27 mouse cellular contexts compared by ENCODE assay signal in genomic region chr15:62920520-62920919, GRCm38 (mm10).
DNase-seq lines count a peak whose midpoint lies in the region; ATAC-seq and TF ChIP-seq lines count a peak whose summit lies in the region.
"Had no signal": no experiment of that assay in that cellular context is flagged by ENCODE, and none has a peak within 500 bp of the region (broad histone marks: within the 10 kb centered on the region; RNA-seq: fewer than 3 reads in every experiment).

No protein-coding gene starts in this region.

- 75% methylated on average over 2 of the region's 2 CpGs for WGBS in heart, embryonic 16.5 days

- TF ChIP-seq CTCF in Patski (IDR thresholded peaks at IDR 0.05), result no peak

- peaks cover 13% of the 10 kb centered on the region for H3K4me1 ChIP-seq in heart, embryonic 16.5 days (ENCODE audit: control insufficient read depth, insufficient read depth, low read length)
- H3K4me1 ChIP-seq: forebrain, embryonic 12.5 days; hindbrain, embryonic 13.5 days; limb, embryonic 15.5 days; liver, embryonic 13.5 days; megakaryocyte, embryonic 14.5 days; midbrain, embryonic 13.5 days had no signal

- no peak overlapping the region for H3K4me3 ChIP-seq in heart, embryonic 16.5 days (ENCODE audit: low read length)
- H3K4me3 ChIP-seq: forebrain, embryonic 12.5 days; hindbrain, embryonic 13.5 days; limb, embryonic 10.5 days; limb, embryonic 15.5 days; liver, embryonic 13.5 days; megakaryocyte, embryonic 14.5 days; midbrain, embryonic 13.5 days had no signal

- H3K27me3 ChIP-seq in heart, embryonic 16.5 days (ENCODE audit: control insufficient read depth, insufficient read depth, low read length), result no peaks in the 10 kb centered on the region
- no peaks in the 10 kb centered on the region for H3K27me3 ChIP-seq in Patski
- H3K27me3 ChIP-seq: forebrain, embryonic 12.5 days; hindbrain, embryonic 13.5 days; limb, embryonic 15.5 days; liver, embryonic 13.5 days; megakaryocyte, embryonic 14.5 days; midbrain, embryonic 13.5 days had no signal

- in situ Hi-C loops in Patski (cut with MboI; ENCODE audit: low pct_unique_long_range_greater_than_20kb), result no loop called here

- no peak for DNase-seq in frontal cortex, adult 2 months (ENCODE audit: extremely low spot score in 1 of 2, low spot score in 1 of 2)
- DNase-seq in heart, postnatal 14 days, result no peak
- DNase-seq in 3T3-L1 (ENCODE audit: low read depth, low spot score), result peak; percentile 11
- peak; percentile 27 for DNase-seq in Patski (ENCODE audit: low read depth, low spot score)
- no peak for DNase-seq in gastrocnemius, adult 18-20 months (ENCODE audit: low spot score)
- DNase-seq: cerebellum, adult 2 months; cerebellum, postnatal 14 days; forebrain, postnatal 0 days; gastrocnemius, postnatal 25 days; heart, adult 18-20 months; heart, postnatal 4 days; kidney, adult 18-20 months; kidney, postnatal 4 days; layer of hippocampus, adult 9-11 months; liver, embryonic 13.5 days; lung, adult 18-20 months; lung, postnatal 4 days had no signal

- H3K27ac ChIP-seq in heart, embryonic 16.5 days (ENCODE audit: low read length), result peak overlapping the region; percentile 36
- H3K27ac ChIP-seq: forebrain, embryonic 12.5 days; hindbrain, embryonic 13.5 days; limb, embryonic 10.5 days; limb, embryonic 15.5 days; liver, embryonic 13.5 days; midbrain, embryonic 13.5 days had no signal

- POLR2A ChIA-PET in Patski (lab: Charles Lee), result no interaction called here

- CTCF ChIA-PET in Patski (lab: Charles Lee), result interaction anchor here (0.8 kb wide), 2 partner anchors 9 to 12 kb away, joined by 3 read pairs; no protein-coding TSS in a partner anchor

- H3K36me3 ChIP-seq in heart, embryonic 16.5 days (ENCODE audit: control insufficient read depth, insufficient read depth), result no peaks in the 10 kb centered on the region
- H3K36me3 ChIP-seq: forebrain, embryonic 12.5 days; hindbrain, embryonic 13.5 days; limb, embryonic 10.5 days; limb, embryonic 15.5 days; liver, embryonic 13.5 days; midbrain, embryonic 13.5 days had no signal

- H3K4me2 ChIP-seq in heart, embryonic 16.5 days (ENCODE audit: low read depth, low read length), result no peak overlapping the region
- H3K4me2 ChIP-seq: forebrain, embryonic 12.5 days; hindbrain, embryonic 13.5 days; limb, embryonic 15.5 days; liver, embryonic 13.5 days; midbrain, embryonic 13.5 days had no signal

- intact Hi-C loops in heart, postnatal 14 days (cut with DNase I), result no loop called here

- peak; percentile 53 for ATAC-seq in frontal cortex, adult (ENCODE audit: low TSS enrichment)
- no peak for ATAC-seq in heart, embryonic 16.5 days (replicated peaks; ENCODE audit: extremely low read depth, insufficient read depth, low FRiP score)
- ATAC-seq in Patski, result no peak
- no peak for ATAC-seq in inflammation-experienced regulatory T-cells, adult 6 months
- ATAC-seq: forebrain, postnatal 0 days; lung, postnatal 0 days; midbrain, embryonic 13.5 days had no signal

- no peak overlapping the region for H3K9ac ChIP-seq in heart, embryonic 16.5 days (ENCODE audit: low read length)
- H3K9ac ChIP-seq: forebrain, embryonic 12.5 days; forebrain, postnatal 0 days; hindbrain, embryonic 13.5 days; limb, embryonic 15.5 days; liver, embryonic 13.5 days; midbrain, embryonic 13.5 days had no signal

- no peaks in the 10 kb centered on the region for H3K9me3 ChIP-seq in heart, embryonic 16.5 days (replicated peaks; ENCODE audit: control insufficient read depth, low read length)
- H3K9me3 ChIP-seq: forebrain, embryonic 12.5 days; hindbrain, embryonic 13.5 days; limb, embryonic 10.5 days; limb, embryonic 15.5 days; liver, embryonic 13.5 days; megakaryocyte, embryonic 14.5 days; midbrain, embryonic 13.5 days had no signal

Comparison
In these comparisons a context has a peak if more than half of its experiments do, and no peak if none do; other contexts are left out.
1. DNase-seq: peak in 3T3-L1 (single experiment) and Patski (single experiment); none in frontal cortex, adult 2 months (0 of 2), heart, postnatal 14 days (0 of 2) and gastrocnemius, adult 18-20 months (single experiment).